Mouse (Mus musculus): ENCODE data around the gene Zfp708. TPM values are rescaled to one million over a fixed set of nuclear protein-coding genes. Genes with fewer than 3 reads are reported as not detected.

Gene Zfp708
- polyA plus RNA-seq, 1 experiment = 0.42 TPM

DNA sequence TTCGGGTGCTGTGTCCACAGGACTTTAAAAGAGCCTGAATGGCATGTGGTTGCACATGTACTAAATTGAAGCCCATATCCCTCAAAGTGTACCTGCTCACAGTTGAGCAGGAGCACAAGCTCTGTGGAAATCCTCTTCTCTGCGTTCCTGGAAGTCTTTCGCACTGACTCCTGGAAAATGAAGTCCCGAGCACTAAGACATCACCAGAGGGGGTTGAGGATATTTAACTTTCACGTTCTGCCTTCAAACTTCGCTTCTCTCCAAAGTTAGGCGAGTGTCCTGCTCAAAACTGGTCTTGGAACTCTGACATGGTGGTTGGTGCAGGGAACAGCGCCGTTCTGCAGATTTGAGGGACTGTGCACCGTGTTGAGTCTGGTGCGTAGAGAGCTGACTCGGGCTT lies 14.3 kb upstream of the Zfp708 start:
- Histone ChIP-seq H3K4me1 (replicated peaks; ENCODE audit: control insufficient read depth, insufficient read depth, low read length) (peaks cover 6% of the 10 kb centered on the region), H3K4me3 (ENCODE audit: control insufficient read depth, insufficient read depth, low read length) (no peak overlapping the region), H3K27me3 (ENCODE audit: control insufficient read depth, insufficient read depth, low read length) (no peaks in the 10 kb centered on the region), H3K27ac (ENCODE audit: control insufficient read depth, insufficient read depth, low read length) (no peak overlapping the region), H3K36me3 (ENCODE audit: control insufficient read depth, insufficient read depth, low read length) (no peaks in the 10 kb centered on the region)
- DNase-seq = no peak
- 87% methylated on average over 12 of the region's 12 CpGs for WGBS
- TF ChIP-seq POLR2A (IDR thresholded peaks at IDR 0.05; ENCODE audit: control insufficient read depth, extremely low read depth, insufficient read depth, low read length, poor library complexity) (no peak), CTCF (IDR thresholded peaks at IDR 0.05; ENCODE audit: borderline replicate concordance, control insufficient read depth, extremely low read depth, insufficient read depth, low read length, poor library complexity) (no peak)

DNA sequence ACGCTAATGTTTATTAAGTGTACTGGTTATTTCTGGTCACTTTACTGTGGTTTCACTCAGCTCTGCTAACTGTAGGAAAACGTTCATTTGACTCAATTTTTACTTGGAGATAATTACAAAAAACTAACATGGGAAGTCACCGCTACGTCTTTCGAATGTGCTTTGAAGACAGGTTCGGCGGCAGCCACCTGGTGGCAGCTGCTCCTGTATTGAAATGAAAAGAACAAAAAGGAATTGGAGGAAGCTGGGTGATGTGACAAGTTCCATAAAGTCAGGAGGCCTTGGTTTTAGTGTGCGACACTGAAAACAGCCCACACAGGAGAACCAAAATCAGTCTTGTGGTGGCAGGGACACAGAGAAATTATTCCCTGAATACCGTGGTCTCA lies 11.0 kb upstream of the Zfp708 start:
- Histone ChIP-seq H3K36me3 (ENCODE audit: control insufficient read depth, insufficient read depth, low read length) (no peaks in the 10 kb centered on the region), H3K4me3 (ENCODE audit: control insufficient read depth, insufficient read depth, low read length) (no peak overlapping the region; the same call in 1 of the 2 replicates), H3K4me1 (replicated peaks; ENCODE audit: control insufficient read depth, insufficient read depth, low read length) (peaks cover 6% of the 10 kb centered on the region), H3K27ac (ENCODE audit: control insufficient read depth, insufficient read depth, low read length) (no peak overlapping the region), H3K27me3 (ENCODE audit: control insufficient read depth, insufficient read depth, low read length) (no peaks in the 10 kb centered on the region)
- no peak for DNase-seq
- no peak for TF ChIP-seq POLR2A (IDR thresholded peaks at IDR 0.05; ENCODE audit: control insufficient read depth, extremely low read depth, insufficient read depth, low read length, poor library complexity)
- no peak for TF ChIP-seq CTCF (IDR thresholded peaks at IDR 0.05; ENCODE audit: borderline replicate concordance, control insufficient read depth, extremely low read depth, insufficient read depth, low read length, poor library complexity)
- 4% methylated on average over 9 of the region's 9 CpGs for WGBS

DNA sequence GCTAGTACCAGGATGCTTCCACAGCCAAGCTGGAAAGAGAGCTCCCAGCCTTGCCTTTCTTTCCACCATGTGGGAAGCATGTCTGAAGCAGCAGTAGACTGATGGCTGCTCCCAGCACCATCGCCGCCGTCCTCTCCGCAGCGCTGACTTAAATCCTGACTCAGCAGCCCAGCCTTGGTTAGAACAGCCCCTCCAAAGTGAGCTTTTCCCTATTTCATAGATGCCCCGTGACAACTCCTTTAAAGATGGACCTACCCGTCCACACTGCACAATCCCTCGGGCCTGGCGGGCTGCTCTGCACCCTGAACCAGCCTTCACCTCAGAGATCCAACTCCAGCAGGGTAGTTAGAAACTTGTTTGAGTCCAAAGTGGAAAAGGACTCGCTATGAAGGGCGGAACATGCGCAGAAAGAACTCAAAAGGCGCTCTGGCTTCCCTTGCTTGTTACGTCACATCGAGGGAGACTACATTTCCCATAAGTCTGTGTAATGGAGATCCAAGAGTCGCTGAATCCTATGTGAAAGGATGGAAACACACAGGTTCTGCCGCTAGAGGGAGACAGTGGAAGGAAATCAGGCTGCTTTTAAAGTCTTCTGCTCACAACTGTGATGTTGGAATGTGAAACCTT lies 10.5 kb upstream of the Zfp708 start, which contains the start of gene Gm28557:
TSS of gene Gm28557 (minus strand) at position 411 of the 627 bp plus-strand sequence.
- no peaks in the 10 kb centered on the region for H3K27me3 ChIP-seq (ENCODE audit: control insufficient read depth, insufficient read depth, low read length)
- WGBS = under 1% methylated on average over 17 of the region's 17 CpGs
- H3K27ac ChIP-seq (ENCODE audit: control insufficient read depth, insufficient read depth, low read length) = peak within 1 kb of the TSS; percentile 53; the same call in 1 of the 2 replicates
- no peaks in the 10 kb centered on the region for H3K36me3 ChIP-seq (ENCODE audit: control insufficient read depth, insufficient read depth, low read length)
- peak within 1 kb of the TSS; percentile 83 for H3K4me3 ChIP-seq (ENCODE audit: control insufficient read depth, insufficient read depth, low read length)
- no peak for TF ChIP-seq CTCF (IDR thresholded peaks at IDR 0.05; ENCODE audit: borderline replicate concordance, control insufficient read depth, extremely low read depth, insufficient read depth, low read length, poor library complexity)
- peaks cover 6% of the 10 kb centered on the region for H3K4me1 ChIP-seq (replicated peaks; ENCODE audit: control insufficient read depth, insufficient read depth, low read length)
- peak; percentile 89 for DNase-seq

DNA sequence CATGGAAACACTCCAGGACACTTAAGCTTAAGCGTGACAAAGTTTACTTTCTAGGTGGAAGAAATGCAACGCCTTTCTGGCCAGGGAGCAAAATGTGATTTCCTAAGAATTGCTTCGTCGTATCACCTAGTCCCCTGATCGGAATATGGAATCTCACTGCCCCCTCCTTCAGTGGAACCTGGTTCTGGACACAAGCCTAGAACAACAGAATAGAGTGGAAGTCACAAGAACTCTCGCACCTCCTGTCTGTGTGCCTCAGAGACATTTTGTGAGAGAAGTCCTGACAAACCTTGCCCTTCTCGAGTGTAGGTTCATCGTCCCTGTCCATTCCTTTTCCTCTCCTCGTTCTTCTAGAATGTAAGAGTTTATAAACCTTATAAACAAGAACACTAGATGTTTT lies 9.9 kb upstream of the Zfp708 start:
- H3K36me3 ChIP-seq (ENCODE audit: control insufficient read depth, insufficient read depth, low read length) = no peaks in the 10 kb centered on the region
- TF ChIP-seq CTCF (IDR thresholded peaks at IDR 0.05; ENCODE audit: borderline replicate concordance, control insufficient read depth, extremely low read depth, insufficient read depth, low read length, poor library complexity) (no peak), POLR2A (IDR thresholded peaks at IDR 0.05; ENCODE audit: control insufficient read depth, extremely low read depth, insufficient read depth, low read length, poor library complexity) (no peak)
- H3K27me3 ChIP-seq (ENCODE audit: control insufficient read depth, insufficient read depth, low read length) = no peaks in the 10 kb centered on the region
- no peak overlapping the region; the same call in 1 of the 2 replicates for H3K4me3 ChIP-seq (ENCODE audit: control insufficient read depth, insufficient read depth, low read length)
- 61% methylated on average over 9 of the region's 9 CpGs for WGBS
- H3K27ac ChIP-seq (ENCODE audit: control insufficient read depth, insufficient read depth, low read length) = no peak overlapping the region
- no peak for DNase-seq
- H3K4me1 ChIP-seq (replicated peaks; ENCODE audit: control insufficient read depth, insufficient read depth, low read length) = peaks cover 6% of the 10 kb centered on the region

DNA sequence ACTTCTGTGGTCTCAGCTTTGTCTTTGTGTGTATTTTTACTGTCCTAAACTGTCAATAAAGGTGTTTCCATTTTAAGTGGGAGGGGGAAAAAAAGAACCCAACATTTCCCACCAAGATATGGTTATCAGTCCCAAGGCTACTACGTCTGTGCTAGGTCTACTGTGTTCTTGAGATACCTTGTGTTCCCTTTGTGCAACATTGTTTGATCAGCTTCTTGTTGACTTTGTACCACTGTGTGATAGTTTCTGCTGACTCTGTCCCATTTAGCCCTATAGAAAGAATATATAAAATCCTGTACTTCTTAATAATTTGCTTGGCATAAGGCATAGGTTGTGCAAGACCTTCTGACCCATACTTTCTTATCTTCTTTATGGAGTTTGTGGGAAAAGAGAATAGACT lies 7.6 kb downstream of the Zfp708 start:
- no peaks in the 10 kb centered on the region for H3K27me3 ChIP-seq (ENCODE audit: control insufficient read depth, insufficient read depth, low read length)
- H3K27ac ChIP-seq (ENCODE audit: control insufficient read depth, insufficient read depth, low read length) = no peak overlapping the region
- no peak overlapping the region for H3K4me3 ChIP-seq (ENCODE audit: control insufficient read depth, insufficient read depth, low read length)
- 95% methylated on average over 1 of the region's 1 CpGs for WGBS
- TF ChIP-seq POLR2A (IDR thresholded peaks at IDR 0.05; ENCODE audit: control insufficient read depth, extremely low read depth, insufficient read depth, low read length, poor library complexity) = no peak
- no peak for DNase-seq
- no peaks in the 10 kb centered on the region for H3K36me3 ChIP-seq (ENCODE audit: control insufficient read depth, insufficient read depth, low read length)
- no peaks in the 10 kb centered on the region for H3K4me1 ChIP-seq (replicated peaks; ENCODE audit: control insufficient read depth, insufficient read depth, low read length)

DNA sequence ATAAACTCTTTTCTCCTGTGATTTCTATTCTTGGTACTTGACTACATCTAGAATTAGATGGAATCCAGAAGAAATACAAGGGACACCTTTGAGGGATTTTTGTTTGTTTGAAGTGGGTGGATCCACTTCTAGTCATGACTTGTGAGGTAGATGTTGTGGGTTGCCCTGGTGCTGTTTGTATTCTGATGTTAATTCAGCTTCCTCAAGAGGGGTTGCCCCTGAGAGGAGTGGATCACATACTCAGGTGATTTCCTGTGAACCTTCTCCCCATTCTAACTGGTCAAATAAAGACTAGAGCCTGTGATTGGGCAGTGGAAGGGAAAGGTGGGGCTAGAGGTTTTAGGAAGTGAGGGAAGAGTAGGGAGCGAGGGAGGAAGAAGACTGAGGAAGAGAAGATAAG lies 15.8 kb downstream of the Zfp708 start:
- H3K27me3 ChIP-seq (ENCODE audit: control insufficient read depth, insufficient read depth, low read length) = no peaks in the 10 kb centered on the region
- 59% methylated on average over 1 of the region's 1 CpGs for WGBS
- DNase-seq = no peak
- H3K27ac ChIP-seq (ENCODE audit: control insufficient read depth, insufficient read depth, low read length) = no peak overlapping the region
- no peak overlapping the region for H3K4me3 ChIP-seq (ENCODE audit: control insufficient read depth, insufficient read depth, low read length)
- H3K36me3 ChIP-seq (ENCODE audit: control insufficient read depth, insufficient read depth, low read length) = no peaks in the 10 kb centered on the region
- peaks cover 4% of the 10 kb centered on the region; the same call in 1 of the 2 replicates for H3K4me1 ChIP-seq (replicated peaks; ENCODE audit: control insufficient read depth, insufficient read depth, low read length)
- TF ChIP-seq POLR2A (IDR thresholded peaks at IDR 0.05; ENCODE audit: control insufficient read depth, extremely low read depth, insufficient read depth, low read length, poor library complexity) = no peak
- TF ChIP-seq CTCF (IDR thresholded peaks at IDR 0.05; ENCODE audit: borderline replicate concordance, control insufficient read depth, extremely low read depth, insufficient read depth, low read length, poor library complexity) = no peak

Data from thymus, adult 2 months (tissue).